Mouse (Mus musculus) CD4-positive, CD25-positive, alpha-beta regulatory T cell, adult 4 months (primary cell): ENCODE results near the gene Eif4b. TPM values are rescaled to one million over a fixed set of nuclear protein-coding genes. Genes with fewer than 3 reads are reported as not detected.
"Not testable (repeated sequence)": the region's sequence is repeated elsewhere in the genome, so short reads cannot be mapped to it uniquely, and the experiment has no call there.

Experiments
- ATAC-seq: one replicate; pipeline ENCODE4 v1.8.0; 2017
- polyA plus RNA-seq, 2 experiments: library from polyadenylated mRNA; unstranded; fragments of 100-300 nt; shearing (Covaris generic); gene quantifications; one replicate each; pipeline ENCODE4 v1.2.1; 2017

The Eif4b gene
- polyA plus RNA-seq, 2 experiments from 2014 or later = 123 to 189 TPM

DNA sequence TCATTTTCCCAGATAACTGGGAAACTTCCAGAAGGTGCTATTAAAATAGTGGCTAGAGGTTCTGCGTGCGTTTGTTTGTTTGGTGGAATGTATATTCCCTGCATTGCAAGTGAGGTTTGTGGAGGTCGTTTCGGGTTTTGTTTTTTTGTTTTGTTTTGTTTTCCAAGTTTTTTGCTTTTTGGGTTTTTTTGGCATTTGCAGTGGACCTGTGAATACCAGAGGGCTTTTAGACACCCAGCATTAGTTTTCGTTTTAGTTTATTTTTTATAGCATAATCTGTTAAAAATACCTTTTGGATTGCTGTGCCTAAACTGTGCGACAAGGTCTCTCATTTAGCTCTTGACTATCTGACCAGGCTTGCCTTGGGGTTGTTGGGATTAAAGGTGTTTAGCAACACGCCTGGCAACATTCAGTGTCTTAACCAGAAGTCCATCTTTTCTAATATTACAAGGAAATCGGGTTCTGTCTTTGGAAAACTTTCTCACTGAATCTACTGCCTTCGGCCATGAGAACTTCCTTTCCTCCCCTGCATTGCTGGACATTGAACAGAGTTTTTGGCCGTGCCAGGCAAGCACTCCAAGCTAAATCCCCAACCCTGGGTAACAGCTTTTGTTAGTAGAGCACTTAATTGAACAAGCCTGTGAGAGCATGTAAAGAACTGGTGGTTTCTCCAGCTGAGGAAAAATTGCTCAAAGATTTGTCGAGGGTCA is 1.5 kb downstream of the Eif4b start:
- ATAC-seq = no peak

DNA sequence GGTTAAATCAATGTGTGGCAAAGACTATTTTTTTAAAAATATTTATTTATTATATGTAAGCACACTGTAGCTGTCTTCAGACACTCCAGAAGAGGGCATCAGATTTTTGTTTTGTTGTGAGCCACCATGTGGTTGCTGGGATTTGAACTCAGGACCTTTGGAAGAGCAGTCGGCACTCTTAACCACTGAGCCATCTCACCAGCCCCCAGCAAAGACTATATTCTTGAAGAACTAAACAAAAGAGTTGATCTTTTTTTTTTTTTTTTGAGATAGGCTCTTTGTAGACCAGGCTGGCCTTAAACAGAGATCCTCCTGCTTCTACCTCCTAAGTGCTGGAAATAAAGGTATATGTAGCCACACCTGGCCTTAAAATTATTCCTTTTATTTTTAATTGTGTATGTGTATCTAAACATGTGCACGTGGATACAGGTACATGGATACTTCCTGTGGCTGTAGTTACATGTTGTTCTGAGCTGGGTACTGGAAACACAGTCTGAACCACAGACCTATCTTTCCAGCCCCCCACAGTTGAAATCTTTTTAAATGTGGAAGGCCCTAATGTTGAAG is 3.6 kb downstream of the Eif4b start:
- ATAC-seq = no peak

DNA sequence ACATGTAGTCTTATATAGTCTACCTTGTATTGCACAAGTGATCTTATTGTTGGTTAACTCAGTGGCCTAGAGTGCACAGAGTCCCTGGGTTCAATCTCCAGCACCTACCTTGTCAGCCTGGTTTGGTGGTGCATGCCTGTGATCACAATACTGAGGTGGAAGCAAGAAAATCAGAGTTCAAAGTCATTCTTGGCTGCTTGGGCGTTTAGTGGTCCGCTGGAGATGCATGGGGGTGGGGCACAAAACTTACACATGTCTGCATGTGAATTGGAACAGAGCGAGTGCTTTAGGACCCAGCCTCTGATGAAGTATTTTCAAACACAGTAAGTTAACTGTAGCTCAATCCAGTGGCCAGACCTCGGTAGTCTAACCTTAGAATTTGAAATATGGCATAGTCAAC is 5.6 kb downstream of the Eif4b start:
- no peak for ATAC-seq

DNA sequence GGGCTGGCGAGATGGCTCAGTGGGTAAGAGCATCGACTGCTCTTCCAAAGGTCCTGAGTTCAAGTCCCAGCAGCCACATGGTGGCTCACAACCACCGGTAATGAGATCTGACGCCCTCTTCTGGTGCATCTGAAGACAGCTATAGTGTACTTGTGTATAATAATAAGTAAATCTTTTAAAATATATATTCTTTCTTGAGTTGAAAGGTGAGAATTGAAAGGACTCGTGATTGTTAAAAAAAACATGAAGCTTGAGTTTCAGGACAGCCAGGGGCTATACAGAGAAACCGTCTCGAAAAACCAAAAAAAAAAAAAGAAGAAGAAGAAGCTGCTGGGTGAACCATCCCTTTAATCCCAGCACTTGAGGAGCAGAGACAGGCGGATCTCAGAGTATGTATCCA is 6.4 kb downstream of the Eif4b start:
- not testable (repeated sequence) for ATAC-seq

DNA sequence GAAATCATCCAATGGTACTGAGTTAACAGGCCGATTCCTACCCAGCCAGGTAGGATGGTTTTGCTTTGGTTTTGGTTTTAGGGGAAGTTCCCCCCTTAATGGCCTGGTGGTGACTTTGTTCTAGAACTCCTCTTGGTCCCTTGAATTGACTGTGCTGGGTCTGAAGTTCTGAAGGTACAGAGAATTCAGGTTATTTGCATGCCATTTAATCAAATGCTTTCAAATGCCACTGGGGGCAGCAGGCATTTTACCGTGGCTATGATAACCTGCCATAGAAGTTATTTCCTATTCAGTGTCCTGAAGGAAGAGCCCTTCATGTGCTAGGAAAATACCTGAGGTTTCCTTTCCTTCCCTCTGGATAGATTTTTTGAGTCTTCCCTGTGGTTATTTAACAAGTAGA is 6.9 kb downstream of the Eif4b start:
- ATAC-seq = no peak

DNA sequence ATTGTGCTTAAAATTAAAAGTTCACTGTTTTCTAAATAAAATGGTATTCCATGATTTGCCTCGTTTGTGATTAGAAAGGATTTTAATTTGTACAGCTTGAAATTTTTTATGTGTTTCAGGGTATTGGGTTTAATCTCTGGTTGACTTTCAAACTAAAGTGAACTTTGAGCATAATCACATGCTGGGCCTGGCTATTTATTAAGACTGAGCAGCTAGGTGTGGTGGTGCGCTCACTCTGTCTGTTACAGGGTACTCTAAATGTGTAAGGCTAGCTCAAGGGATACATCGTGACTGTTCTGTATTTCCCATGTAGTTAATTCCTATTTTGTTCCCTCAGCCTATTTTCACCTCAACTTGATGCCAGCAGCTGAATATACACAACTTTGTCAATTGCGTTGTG is 8.6 kb downstream of the Eif4b start:
- ATAC-seq = no peak

DNA sequence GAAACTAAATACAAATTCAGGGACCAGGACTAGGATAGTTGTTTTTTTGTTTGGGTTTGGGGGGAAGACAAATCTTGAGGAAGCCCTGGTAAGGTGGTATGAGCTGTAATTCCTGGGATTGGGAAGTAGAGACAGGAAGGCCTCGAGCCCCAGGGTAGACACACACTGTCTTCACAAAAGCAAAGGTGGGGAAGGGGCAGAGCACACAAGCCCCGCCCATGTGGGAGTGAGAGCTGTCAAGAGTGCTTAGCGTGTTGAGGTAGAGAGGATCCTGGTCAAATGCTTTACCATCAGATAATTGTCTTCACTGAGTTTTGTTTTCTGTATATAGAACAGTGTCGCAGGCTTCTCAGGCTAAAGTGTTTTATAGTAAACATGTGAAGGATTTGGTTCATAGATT is 9.5 kb downstream of the Eif4b start:
- no peak for ATAC-seq

DNA sequence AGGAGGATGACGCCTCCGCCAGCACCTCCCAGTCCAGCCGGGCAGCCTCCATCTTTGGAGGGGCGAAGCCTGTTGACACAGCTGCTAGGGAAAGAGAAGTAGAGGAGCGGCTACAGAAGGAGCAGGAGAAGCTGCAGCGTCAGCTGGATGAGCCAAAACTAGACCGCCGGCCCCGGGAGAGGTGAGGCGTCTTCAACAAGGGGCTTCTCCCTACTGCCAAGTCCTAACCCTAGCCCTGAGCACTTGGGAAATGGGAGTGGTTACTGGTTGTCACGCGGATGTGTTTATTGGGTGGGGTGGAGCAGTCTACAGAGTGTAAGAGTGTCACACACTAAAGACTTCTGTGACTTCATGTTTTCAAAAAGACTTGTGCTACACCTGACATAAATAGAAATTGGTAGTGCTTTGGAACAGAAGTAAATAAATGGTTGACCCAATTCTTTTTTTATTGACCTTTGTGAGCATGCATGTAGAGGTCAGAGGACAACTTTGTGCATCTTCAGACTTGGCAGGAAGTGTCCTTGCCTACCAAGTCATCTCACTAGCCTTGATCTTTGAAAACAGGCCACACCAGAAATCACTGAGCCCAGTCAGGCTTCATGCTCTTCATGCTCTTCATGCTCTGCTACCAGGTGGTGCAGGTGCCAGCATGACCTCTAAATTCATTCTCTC is 16.5 kb downstream of the Eif4b start:
- ATAC-seq = no peak

DNA sequence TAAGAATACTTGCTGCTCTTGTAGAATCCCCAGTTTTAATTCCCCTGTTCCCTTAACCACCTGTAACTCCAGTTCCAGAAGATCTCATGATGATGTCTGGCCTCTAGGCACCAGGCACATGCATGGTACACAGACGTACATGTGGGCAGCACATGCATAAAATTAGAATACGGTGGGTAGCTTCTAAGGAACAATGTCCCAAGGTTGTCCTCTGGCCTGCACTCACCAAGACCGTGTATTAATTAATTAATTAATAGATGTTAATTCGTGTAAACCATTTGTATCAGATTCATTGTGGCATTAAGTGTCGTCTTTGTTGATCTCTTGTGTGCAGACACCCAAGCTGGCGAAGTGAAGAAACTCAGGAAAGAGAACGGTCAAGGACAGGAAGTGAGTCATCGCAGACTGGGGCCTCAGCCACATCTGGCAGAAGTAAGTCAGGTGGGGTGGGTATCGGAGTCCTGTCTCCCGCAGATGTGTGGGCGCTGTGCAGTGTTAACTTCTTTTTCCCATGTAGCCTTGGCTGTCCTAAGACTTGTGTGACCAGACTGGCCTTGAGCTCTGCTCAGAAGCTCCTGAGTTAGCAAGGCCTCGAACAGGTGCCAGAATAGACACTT is 17.6 kb downstream of the Eif4b start:
- ATAC-seq = peak; percentile 53

DNA sequence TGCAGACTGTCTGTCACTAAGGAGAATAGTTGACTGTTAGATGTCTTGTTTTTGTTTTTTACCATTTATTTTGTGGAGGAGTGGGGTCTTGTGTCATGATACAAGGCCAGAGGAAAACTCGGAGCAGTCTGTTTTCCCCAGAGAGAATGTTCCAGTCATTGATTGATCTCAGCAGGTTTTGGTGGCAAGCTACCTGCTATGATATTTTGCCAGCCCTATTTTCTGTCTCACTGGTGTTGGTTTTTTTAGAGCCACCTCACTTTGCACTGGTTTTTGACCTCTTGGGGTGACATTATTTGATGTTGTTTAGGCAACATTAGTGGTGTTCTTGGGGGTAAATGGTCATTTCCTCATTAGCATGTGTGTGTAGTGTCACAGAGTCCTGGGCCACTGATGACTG is 18.1 kb downstream of the Eif4b start:
- no peak for ATAC-seq

DNA sequence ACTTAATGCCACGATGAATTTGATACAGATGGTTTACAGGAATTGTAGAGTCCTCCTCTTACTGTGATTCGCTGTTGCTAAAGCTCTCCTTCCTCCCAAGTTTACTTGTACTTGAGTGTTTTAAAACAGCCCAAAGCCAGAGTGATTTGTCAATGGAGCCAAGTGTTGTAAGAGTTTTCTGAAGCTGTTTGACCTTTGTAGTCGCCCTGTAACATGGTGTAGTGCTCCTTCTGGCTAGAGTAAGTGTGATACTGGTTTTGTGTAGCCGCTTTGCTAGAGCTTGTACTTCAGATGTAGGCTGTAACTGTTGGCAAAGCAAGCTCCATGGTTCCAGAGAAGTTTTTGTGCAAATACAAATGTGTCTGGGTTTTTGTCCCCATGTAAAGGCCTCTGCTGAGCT is 18.6 kb downstream of the Eif4b start:
- ATAC-seq = no peak

DNA sequence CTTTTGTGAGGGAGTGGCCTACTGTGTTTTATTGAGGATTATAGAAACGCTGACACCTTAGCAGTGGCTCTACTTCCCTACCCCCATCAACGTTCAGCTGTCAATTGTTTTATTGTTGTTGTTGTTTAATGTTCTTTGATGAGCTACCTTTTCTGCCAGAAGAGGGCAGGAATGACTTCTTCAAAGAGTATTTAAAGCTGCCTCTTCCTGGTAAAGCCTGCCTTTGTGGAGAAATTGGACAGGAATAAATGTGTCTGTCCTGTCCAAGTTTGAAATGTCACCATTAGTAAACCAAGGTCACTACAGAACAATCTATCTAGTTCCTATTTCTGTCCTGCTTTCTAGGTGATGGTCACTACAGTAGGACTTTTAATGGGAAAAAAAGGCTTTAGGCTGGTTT is 20.6 kb downstream of the Eif4b start:
- no peak for ATAC-seq

DNA sequence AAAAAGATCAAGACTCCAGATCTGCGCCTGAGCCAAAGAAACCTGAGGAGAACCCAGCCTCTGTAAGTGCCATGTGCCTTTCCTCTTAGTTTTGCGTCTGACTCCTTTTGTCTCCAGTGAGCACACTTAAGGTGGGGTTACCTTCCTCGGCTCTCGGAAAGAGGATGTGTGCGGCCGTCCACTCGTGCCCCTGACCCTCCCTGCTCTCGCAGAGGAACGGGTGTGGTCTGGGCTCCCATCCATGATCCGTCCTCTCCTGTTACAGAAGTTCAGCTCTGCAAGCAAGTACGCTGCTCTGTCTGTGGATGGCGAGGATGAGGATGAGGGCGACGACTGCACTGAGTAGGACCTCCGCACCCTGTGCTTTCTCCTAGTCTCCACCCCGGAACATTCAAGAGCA is 21.4 kb downstream of the Eif4b start:
- no peak for ATAC-seq

DNA sequence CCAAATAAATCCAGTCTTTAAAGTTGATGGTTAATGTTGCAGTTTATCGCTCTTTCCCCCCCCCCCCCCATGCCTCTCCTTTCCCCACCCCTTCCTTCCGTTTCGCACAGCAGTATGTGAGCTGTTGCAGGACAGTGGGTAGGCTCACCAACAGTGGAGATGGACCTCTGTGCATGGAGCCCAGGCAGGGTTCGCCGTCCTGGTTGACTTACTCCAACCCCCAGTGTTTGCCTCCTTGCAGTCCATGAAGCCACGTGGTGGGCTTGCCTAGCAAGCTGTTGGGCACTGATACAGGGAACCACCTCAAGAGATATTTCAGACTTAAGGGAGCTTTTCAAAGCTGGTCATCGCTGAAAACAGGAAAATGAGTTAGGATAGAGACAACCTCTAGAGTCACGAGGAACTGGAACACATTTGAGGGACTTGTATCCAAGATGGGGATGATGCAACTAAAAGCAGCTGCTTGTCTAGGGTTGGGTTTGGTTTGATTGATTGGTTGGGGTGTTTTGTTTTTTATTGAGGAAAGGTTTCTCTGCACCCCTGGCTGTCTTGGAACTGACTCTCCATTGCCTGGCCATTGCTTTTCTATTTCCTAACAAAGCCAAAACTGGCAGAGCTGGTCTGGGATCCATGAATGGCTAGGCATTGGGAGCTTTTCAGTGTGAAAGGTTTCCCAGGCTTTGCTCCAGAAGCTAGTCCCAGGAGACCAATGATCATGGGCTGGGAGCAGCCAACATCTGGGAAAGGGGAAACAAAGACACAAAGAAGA is 23.8 kb downstream of the Eif4b start:
- no peak for ATAC-seq

DNA sequence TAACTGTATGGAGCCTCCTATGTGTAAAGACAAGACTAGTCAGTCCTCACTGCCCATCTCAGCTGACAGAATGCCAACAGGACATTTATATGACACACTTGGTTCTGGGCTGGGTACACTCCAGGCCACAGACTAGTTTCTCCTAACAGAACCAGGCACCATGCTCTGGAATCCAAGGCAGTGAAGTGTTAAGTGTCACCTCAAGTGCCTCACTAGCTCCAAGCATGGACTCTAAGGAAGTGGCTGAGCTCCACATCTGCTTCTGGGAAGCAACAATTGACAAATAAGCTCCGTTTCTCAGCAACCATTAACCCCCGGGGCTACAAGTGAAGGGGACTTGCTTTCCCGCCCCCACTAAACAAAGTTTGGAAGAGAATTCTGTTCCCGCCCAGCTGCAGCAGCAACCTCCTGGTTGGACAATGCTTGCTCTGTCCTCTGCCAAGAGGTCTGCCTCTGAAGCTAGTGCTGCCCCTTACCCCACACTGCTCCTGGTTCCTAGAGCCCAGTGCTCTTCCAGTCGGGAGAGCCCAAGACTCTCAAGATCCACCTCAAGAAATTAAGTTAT is 24.5 kb downstream of the Eif4b start:
- ATAC-seq = no peak

DNA sequence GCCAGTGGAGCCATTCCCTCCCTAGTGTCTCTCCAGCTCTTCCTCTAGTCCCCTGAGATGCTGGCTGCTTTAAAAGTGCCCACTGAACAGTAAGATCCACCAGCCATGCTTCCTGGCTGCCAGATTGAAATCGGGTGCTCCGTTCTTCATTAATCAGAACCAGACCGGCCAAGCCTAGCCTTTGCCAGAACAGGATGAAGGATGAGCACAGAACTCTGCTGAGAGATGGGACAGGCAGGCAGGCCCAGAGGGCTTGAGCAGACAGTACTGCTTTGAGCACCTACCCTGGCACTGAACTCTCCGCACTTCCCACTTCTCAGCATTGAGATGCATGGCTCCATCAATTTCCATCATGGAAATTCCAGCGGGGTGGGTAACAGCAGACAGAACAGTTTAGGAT is 25.7 kb downstream of the Eif4b start:
- ATAC-seq = no peak

DNA sequence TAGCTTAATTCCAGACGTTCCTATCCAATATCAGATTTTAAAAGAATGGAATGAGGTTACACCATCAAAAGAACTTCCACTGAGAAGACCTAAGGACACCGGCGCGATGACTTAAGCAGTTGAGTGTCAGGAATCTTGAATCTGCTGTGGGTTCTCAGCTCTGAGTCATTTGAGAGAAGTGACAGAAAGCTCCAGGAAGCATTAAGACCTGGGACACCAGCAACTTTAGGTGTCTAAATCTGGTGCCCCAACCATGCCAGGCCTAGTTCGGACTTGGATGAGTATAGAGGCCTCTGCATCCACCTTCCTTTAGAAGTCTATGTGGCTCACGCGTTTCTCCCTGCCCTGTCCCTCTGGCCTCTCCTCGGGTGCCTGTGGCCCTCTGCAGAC is 26.2 kb downstream of the Eif4b start:
- peak; percentile 15 for ATAC-seq

DNA sequence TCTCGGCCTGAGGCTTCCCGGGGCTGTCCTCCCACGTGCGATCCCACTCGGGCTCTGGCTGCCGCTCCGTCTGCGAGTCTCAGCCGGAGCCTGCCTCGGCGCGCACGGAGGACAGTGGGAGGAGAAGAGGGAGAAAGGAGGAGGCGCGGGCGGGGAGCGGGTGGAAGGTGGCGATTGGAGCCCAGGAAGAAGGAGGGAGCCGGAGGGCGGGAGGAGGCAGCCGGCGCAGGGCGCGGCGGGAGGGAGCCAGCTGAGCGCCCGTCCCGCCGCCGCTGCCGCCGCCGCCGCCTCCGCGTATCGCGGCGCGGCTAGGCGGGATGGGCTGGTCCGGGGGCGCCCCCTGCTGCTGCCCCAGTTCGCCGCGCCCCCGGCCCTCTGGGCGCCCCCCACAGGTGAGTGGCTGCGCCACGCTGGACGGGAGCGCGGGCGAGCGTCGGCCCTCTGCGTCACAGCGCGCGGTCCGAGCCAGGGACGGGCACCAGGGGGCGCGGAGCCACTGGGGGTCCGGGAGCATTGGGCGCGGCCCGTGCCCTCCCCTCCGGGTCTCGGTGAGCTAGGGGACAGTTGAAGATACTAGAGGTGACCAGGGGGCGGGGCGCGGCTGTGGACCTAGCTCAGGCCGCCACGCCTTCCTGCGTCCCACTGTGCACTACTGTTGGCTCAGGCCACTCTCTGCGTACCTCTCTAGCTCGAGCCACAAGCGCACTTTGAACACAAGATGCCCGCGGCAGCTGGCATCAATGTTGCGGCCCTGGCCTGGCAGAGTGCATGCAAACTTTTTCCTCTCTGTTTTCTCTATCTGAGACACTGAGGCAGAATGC is 26.8 kb downstream of the Eif4b start, which contains the start of gene Tns2:
Gene Tns2, plus strand, starts transcription at position 253 of the 821 bp plus-strand sequence.
- peak; percentile 63 for ATAC-seq

DNA sequence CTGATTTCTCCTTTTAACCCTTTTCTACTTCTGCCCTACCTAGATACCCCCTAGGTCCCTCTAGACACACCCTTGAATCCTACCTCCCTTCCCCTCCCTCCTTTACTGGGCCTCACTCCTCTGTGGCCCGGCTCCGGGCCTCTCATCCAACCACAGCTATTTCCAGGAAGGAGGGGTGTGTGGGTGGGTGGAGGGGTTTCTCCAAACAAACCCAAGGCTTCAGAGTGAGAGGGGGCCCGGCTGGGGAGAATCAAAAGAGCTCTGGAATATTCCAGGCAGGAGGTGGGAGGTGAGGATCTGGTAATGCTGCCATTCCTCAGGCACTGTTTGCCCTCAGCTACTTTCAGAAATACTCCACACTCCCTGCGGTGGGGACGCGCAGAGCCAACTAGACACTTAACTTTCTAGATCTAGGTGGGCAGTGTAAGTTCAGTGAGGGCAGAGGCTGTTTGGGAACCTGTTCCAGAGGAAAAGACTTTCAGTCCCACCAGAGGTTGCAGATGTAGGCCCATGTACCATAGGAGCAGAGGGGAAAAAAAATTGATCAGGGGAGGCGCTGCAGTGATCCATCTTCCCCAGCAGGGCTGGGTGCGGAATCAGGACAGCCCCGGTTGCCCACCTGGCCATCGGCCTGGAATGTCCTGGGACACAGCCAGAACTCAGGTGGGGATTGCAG is 27.6 kb downstream of the Eif4b start:
- no peak for ATAC-seq

DNA sequence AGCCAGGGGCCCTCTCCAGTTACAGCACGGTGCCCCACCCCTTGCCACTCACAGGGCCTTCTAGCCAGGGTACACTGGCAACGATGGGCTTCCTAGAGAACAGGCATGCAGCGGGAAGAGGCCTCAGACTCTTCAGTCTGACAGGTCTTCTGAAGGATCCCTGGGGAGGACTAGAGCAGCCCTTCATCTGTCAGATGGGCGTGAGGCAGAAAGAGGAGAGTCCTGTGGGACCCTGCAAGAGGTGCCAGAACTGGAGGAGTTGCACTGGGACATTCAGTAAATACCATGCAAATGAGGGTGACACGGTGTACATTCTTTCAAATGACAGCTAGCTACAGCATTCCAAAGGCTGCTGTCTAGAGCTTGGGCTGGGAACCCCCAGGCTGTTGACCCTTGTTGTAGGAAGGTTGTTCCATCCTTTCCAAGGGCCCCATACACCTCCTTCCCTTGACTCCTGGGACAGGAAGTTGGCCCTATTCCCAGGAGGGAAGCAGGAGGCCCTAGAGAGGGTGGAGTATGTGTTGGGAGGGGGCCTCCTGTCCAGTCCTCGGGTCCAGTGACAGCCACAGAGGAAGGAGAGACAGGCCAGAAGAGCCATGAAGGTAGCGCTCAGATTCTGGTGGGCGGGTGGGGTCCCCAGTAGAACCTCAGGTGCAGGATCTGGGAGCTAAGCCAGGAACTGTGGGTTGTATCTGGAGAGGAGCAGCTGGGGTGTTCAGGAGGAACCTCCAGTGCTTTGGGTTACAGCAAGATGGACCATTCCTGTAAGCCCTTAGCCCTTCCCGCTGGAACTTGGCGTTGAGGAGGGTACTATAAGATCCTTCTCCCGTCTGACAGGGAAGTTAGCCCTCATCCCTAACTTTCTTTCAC is 28.3 kb downstream of the Eif4b start:
- no peak for ATAC-seq
